Mouse (Mus musculus) thymus, postnatal 25 days (tissue): Measurements from ENCODE around the gene Gm27027.
A peak's percentile ranks its signal among the peaks of the same experiment; 100 is the strongest.

Experiments used
- DNase-seq: peaks from one replicate; pipeline ENCODE4 v3.0.0; 2022

Gm27027 gene

GRCm38 (mm10) chr2:93976436-93977252 lies 19.5 kb downstream of the Gm27027 start:
- DNase-seq, result peak; percentile 48

DNA sequence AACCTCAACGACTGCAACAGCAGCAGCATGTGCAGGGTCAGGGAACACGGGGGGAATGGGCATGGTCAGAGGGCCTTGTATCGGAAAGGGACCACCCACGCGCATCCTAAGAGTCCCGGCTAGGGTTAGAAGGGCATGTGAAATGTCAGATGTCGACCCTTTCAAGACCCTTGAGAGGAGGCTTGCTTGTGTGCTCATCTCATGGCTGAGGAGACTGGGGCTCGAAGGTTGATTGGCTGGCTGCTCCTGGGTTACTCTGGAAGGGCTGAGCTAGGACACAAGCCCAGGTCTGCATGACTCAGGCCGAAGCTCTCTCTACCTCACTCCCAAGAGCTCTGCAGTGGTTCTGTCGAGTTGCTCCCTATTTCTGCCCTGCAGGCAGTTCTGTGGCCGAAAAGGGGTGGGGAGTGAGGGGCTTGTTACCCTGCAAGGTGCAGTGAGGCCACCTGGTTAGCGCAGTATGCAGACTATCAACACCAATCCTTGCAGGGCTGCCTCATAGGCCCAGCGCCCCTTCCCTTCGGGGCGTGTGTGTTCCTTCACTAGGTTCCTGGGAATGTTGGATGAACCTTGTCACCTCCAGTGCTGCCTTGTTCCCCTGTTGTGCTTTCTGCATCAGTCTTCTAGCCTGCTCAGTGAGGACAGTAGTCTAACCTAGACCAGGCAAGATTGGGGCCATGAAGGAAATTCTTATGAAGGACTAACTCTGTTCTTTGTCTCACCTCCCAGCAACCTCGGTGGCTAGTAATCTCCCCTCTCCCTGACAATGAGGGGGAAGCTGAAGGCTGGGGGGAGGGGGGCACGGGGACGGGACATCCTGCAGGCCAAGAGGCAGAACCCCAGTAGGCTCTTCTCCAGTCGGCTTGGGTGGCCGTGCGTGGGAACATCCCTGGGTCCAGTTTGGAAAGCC lies 20.4 kb downstream of the Gm27027 start:
- DNase-seq, result no peak

GRCm38 (mm10) chr2:93975041-93975440 lies 21.1 kb downstream of the Gm27027 start:
- no peak for DNase-seq

DNA sequence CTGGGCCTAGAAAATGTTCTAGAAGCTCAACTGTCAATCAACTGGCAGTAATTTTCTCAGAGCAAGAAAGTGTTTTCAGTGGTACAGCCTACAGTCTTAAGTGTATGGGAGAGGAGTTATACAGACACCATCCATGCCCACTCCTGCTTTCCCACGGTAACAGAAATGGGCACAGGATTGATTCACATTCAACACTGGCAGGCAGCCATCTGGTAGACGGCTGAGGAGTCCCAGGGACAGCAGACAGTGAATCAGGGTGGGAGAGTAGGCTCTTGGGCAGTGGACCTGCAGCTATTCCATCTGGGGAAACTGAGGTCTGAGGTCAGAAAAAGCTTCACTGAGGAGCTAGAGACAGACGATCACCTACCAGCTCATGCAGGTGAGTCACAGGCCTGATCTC lies 24.5 kb downstream of the Gm27027 start:
- no peak for DNase-seq

- DNase-seq, result no peak
Measured at GRCm38 (mm10) chr2:93964494-93965160, 31.5 kb downstream of the Gm27027 start.

DNA sequence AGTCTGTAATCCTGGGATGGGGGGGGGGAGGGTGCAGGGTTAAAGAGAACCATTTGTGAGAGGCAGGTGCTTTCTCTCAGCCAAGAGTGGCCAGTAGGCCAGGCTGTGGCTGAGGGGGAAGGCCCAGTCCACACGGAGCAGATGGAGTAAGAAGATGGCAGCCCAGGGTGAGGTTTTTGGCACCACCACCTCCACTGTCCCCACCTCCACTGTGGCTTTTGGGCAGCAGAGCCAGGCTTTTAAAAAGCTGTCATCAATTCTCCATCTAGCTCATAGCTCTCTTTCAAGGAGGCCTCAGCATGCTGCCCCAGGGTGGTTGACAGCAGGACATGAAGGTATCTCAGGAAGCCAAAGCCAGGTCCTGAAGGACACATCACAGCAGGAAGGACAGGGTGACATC lies 32.4 kb downstream of the Gm27027 start:
- DNase-seq, result no peak

DNA sequence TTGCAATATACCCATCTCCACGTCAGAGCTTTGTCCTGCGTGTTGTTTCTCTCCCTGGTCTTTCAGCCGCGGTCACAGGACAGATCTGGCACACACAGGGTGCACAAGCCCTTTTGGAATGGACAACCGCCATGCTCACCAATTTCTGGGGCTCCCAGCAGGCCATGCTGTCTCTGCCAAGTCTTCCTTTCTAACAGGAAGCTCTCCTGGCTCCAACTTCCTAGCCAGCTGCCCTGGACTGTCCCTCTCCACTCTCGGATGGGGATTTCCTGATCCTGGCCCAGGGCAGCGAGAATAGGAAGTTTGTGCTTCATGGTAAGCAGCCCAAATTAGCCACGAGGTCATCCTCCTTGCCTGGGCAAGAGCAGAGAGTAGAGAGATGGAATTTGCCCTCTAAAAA lies 34.4 kb downstream of the Gm27027 start:
- DNase-seq, result no peak

GRCm38 (mm10) chr2:93959346-93959745 lies 36.8 kb downstream of the Gm27027 start:
- DNase-seq, result no peak

- no peak for DNase-seq
Measured at GRCm38 (mm10) chr2:93958216-93958615, 37.9 kb downstream of the Gm27027 start.

- DNase-seq, result no peak
Measured at GRCm38 (mm10) chr2:93957785-93958175, 38.4 kb downstream of the Gm27027 start.

DNA sequence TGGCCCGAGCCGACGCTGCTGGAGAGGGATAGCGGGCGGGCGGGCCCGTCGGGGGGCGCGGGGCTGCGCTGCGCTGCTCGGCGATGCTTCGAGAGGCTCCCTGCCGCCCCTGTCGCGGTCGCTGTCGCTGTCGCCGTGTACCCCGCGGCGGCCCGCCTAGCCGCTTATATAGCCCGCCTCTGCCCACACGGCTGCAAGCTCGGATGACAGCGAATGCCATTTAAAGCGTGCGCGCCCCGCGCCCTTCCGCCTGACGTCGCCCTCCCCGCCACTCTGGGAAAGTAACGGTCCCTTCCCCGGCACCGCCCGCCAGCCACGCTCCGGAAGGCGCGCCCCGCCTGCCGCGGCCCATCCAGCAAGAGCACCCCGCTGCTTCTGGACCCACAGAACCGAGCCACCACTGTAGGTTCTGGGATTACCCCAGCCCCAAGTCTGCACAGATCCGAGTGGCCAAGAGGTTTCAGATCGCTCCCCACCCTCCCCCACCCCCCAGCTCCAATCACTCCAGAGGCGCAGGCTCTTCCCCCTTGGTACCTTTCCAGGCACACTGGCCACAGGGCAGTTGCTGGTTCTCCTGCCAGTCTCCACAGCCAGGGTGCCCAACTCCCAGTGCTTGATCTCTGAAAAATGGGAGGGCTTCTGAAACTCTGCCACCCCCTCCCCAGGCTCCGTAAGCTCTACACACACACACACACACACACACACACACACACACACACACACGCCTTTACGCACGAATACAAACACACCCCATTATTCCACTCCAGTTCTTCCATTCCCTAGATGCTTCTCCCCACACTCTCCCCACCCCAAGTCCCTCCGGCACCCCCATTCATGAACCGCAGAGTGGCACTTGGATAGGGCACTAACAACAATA lies 39.0 kb downstream of the Gm27027 start, which contains the start of gene Gm13889:
Gm13889 (minus strand) TSS at position 294 of the 877 bp plus-strand sequence.
- peak; percentile 42 for DNase-seq

DNA sequence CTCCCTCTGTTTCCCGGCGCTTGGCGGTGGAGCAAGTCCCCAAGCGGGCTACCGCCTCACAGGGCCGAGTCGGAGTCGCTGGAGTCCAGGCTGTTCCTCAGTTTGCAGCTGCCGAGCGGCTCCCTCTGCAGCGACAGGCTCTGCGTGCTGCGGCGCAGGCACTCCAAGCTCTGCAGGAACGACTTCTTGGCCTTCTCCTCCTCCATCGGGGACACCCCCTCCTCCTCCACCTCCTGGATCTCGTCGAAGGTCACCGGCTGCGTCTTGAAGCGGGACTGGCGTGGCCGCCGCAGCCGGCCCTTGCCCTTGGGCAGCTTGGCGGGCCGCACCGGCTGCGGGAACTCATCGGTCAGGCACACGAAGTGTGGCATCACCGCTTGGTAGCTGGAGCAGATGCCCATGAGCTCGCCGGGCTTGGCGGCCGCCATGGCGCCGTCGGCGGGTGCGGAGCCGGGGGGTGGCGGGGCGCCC lies 39.8 kb downstream of the Gm27027 start:
- DNase-seq, result peak; percentile 4

- DNase-seq, result no peak
Measured at GRCm38 (mm10) chr2:93955886-93956285, 40.3 kb downstream of the Gm27027 start.

DNA sequence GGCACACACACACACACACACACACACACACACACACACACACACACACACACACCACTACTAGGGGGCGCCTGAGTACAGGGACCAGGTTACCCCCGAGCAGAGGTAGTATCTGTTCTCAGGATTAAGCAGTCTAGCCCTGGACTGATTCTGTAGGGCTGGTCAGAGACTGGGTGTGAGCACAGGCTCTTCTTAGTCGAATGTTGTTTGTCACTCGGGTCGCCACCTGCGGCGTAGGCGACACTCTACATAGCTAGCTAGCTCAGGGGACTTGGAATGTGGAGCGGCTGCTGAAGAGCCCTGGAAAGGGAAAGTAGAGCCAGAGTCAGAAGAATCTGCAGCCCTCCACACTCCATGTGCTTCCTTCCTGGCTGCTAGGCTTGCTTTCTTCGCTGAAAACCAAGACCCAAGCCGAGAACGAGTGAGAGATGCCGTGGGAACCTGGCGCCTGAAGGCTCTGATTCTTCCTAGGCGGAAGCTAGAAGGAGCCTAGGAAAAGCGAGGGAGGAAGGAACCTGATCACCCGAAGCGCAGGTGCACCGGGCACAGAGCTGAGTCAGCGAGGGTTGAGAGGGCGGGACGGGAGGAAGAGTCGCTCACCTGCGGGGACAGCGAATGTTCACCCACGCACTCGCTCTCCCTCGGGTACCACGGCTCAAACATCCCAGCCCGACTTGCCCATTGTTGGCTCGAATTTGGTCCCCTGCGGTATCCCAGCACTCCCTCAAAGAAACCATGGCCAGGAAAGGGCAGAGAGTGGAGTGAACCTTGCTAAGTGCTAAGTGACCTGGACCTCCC lies 41.2 kb downstream of the Gm27027 start:
- DNase-seq, result no peak

DNA sequence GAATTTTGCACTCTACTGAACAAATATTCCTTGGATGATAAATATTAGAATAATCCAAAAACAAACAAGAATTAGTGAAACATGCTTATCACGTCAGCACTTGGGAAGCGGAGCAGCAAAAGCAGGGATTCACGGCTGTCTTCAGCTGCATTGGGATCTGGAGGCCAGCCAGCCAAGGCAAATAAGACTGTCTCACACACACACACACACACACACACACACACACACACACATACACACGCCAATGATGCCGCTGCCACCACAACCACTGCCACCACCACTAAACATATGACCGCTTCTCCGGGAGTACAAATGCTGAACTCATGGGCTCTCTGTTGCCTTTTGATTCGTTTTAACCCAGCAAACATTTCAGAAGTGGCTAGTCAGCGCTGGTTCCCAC lies 42.4 kb downstream of the Gm27027 start:
- no peak for DNase-seq

- no peak for DNase-seq
Measured at GRCm38 (mm10) chr2:93946976-93947375, 49.2 kb downstream of the Gm27027 start.

GRCm38 (mm10) chr2:93944855-93945254 lies 51.3 kb downstream of the Gm27027 start:
- DNase-seq, result no peak

- peak; percentile 14 for DNase-seq
Measured at GRCm38 (mm10) chr2:93944099-93944498, 52.1 kb downstream of the Gm27027 start.

DNA sequence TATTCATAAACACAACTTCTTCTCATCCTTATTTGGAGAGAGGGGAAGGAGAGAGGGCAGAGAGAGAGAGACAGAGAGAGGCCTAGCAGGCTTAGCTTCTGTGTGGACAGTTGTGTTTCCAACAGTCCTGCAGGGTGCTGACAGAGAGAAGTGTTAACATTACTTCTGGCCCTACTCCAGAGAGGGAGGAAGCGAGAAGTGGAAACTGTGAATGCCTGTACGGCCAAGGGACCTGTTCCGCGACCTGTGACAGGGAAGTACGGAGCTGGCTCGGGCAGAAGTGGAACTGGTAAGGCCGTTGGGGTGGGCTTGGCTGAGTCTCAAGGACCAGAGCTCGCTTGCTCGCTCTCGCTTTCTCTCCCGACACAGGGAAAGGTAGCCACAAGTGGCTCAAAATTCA lies 54.5 kb downstream of the Gm27027 start:
- no peak for DNase-seq

DNA sequence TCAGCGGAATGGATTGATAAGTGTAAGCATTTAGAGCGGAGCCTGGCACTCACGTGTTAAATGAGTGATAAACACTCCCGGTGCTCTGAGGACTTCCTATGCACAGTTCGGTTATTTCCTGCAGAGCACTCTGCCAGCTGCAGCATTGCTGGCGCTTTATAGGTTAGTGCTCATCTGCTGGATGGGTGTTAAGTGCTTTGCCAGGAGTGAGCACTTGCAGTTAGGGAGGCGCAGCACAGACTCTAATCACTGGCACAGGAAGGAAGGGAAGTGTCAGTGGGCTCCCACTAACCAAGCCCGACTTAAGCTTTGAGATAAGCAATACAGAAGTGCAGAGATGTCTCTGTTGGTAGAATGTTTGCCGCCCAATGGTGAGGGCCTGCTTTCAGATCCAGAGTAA lies 57.6 kb downstream of the Gm27027 start:
- DNase-seq, result no peak

- DNase-seq, result no peak
Measured at GRCm38 (mm10) chr2:93928866-93929265, 67.3 kb downstream of the Gm27027 start.
